Mouse (Mus musculus): ENCODE results near the gene Sesn2. TPM values are rescaled to one million over a fixed set of nuclear protein-coding genes. Genes with fewer than 3 reads are reported as not detected.

The Sesn2 gene
- polyA plus RNA-seq, 1 experiment from 2014 or later, result 14.2 TPM

GRCm38 (mm10) chr4:132513395-132514273, 3.3 kb upstream of the Sesn2 start:
- Histone ChIP-seq H3K27ac (no peak overlapping the region), H3K4me3 (replicated peaks) (no peak overlapping the region), H3K36me3 (no peaks in the 10 kb centered on the region), H3K9me3 (no peaks in the 10 kb centered on the region), H3K4me1 (peaks cover 4% of the 10 kb centered on the region; the same call in 1 of the 2 replicates), H3K4me2 (peak overlapping the region; percentile 19; the same call in 1 of the 2 replicates), H3K9ac (no peak overlapping the region), H3K27me3 (replicated peaks) (no peaks in the 10 kb centered on the region)
- ATAC-seq (ENCODE audit: insufficient read depth, low FRiP score, low read depth), result no peak
- WGBS, result 36% methylated on average over 14 of the region's 14 CpGs

GRCm38 (mm10) chr4:132512080-132512479, 1.8 kb upstream of the Sesn2 start:
- Histone ChIP-seq H3K4me3 (replicated peaks) (no peak overlapping the region), H3K36me3 (no peaks in the 10 kb centered on the region), H3K9me3 (no peaks in the 10 kb centered on the region), H3K9ac (no peak overlapping the region), H3K27ac (no peak overlapping the region), H3K4me1 (peaks cover 7% of the 10 kb centered on the region; the same call in 1 of the 2 replicates), H3K27me3 (replicated peaks) (no peaks in the 10 kb centered on the region), H3K4me2 (no peak overlapping the region)
- WGBS, result 73% methylated on average over 3 of the region's 3 CpGs
- ATAC-seq (ENCODE audit: insufficient read depth, low FRiP score, low read depth), result no peak

- ATAC-seq (ENCODE audit: insufficient read depth, low FRiP score, low read depth), result peak; percentile 57
- under 1% methylated on average over 50 of the region's 52 CpGs for WGBS
Measured at GRCm38 (mm10) chr4:132509621-132510296, 542 bp downstream of the Sesn2 start.

GRCm38 (mm10) chr4:132507210-132507609, 3.1 kb downstream of the Sesn2 start:
- Histone ChIP-seq H3K4me3 (replicated peaks) (no peak overlapping the region), H3K4me2 (peak overlapping the region; percentile 21; the same call in 1 of the 2 replicates), H3K27me3 (replicated peaks) (no peaks in the 10 kb centered on the region), H3K9me3 (no peaks in the 10 kb centered on the region), H3K9ac (no peak overlapping the region), H3K36me3 (no peaks in the 10 kb centered on the region), H3K4me1 (peaks cover 8% of the 10 kb centered on the region; the same call in 1 of the 2 replicates), H3K27ac (no peak overlapping the region)
- WGBS, result 52% methylated on average over 2 of the region's 2 CpGs
- no peak for ATAC-seq (ENCODE audit: insufficient read depth, low FRiP score, low read depth)

More at GRCm38 (mm10) chr4:132509621-132510296, 542 bp downstream of the Sesn2 start:
- no peaks in the 10 kb centered on the region for H3K36me3 ChIP-seq
- H3K9ac ChIP-seq, result peak overlapping the region; percentile 78
- H3K9me3 ChIP-seq, result no peaks in the 10 kb centered on the region
- peaks cover 13% of the 10 kb centered on the region; the same call in 1 of the 2 replicates for H3K4me1 ChIP-seq
- H3K4me3 ChIP-seq (replicated peaks), result peak overlapping the region; percentile 85
- H3K4me2 ChIP-seq, result peak overlapping the region; percentile 84
- no peaks in the 10 kb centered on the region for H3K27me3 ChIP-seq (replicated peaks)
- peak overlapping the region; percentile 91 for H3K27ac ChIP-seq

- H3K27me3 ChIP-seq (replicated peaks), result no peaks in the 10 kb centered on the region
- H3K9me3 ChIP-seq, result no peaks in the 10 kb centered on the region
- H3K4me1 ChIP-seq, result peaks cover 8% of the 10 kb centered on the region; the same call in 1 of the 2 replicates
- ATAC-seq (ENCODE audit: insufficient read depth, low FRiP score, low read depth), result no peak
- H3K4me3 ChIP-seq (replicated peaks), result no peak overlapping the region
- 85% methylated on average over 6 of the region's 6 CpGs for WGBS
- H3K4me2 ChIP-seq, result no peak overlapping the region
- no peak overlapping the region for H3K9ac ChIP-seq
- no peak overlapping the region for H3K27ac ChIP-seq
- H3K36me3 ChIP-seq, result no peaks in the 10 kb centered on the region
Measured at GRCm38 (mm10) chr4:132506250-132506649, 4.1 kb downstream of the Sesn2 start.

GRCm38 (mm10) chr4:132505800-132506199, 4.5 kb downstream of the Sesn2 start:
- no peaks in the 10 kb centered on the region for H3K27me3 ChIP-seq (replicated peaks)
- no peaks in the 10 kb centered on the region for H3K36me3 ChIP-seq
- ATAC-seq (ENCODE audit: insufficient read depth, low FRiP score, low read depth), result no peak
- H3K4me1 ChIP-seq, result peaks cover 8% of the 10 kb centered on the region; the same call in 1 of the 2 replicates
- H3K9me3 ChIP-seq, result no peaks in the 10 kb centered on the region
- no peak overlapping the region for H3K9ac ChIP-seq
- H3K4me2 ChIP-seq, result no peak overlapping the region
- no peak overlapping the region for H3K27ac ChIP-seq
- 55% methylated on average over 10 of the region's 10 CpGs for WGBS
- no peak overlapping the region for H3K4me3 ChIP-seq (replicated peaks)

- Histone ChIP-seq H3K9ac (no peak overlapping the region), H3K27me3 (replicated peaks) (no peaks in the 10 kb centered on the region), H3K36me3 (no peaks in the 10 kb centered on the region), H3K9me3 (no peaks in the 10 kb centered on the region), H3K27ac (no peak overlapping the region), H3K4me2 (no peak overlapping the region), H3K4me1 (peaks cover 8% of the 10 kb centered on the region; the same call in 1 of the 2 replicates), H3K4me3 (replicated peaks) (no peak overlapping the region)
- ATAC-seq (ENCODE audit: insufficient read depth, low FRiP score, low read depth), result no peak
- 62% methylated on average over 6 of the region's 6 CpGs for WGBS
Measured at GRCm38 (mm10) chr4:132505034-132505738, 5.1 kb downstream of the Sesn2 start.

GRCm38 (mm10) chr4:132503344-132503743, 7.0 kb downstream of the Sesn2 start:
- H3K27ac ChIP-seq, result no peak overlapping the region
- H3K27me3 ChIP-seq (replicated peaks), result no peaks in the 10 kb centered on the region
- H3K4me1 ChIP-seq, result peaks cover 8% of the 10 kb centered on the region; the same call in 1 of the 2 replicates
- no peak overlapping the region for H3K9ac ChIP-seq
- no peaks in the 10 kb centered on the region for H3K36me3 ChIP-seq
- no peaks in the 10 kb centered on the region for H3K9me3 ChIP-seq
- WGBS, result 58% methylated on average over 11 of the region's 11 CpGs
- H3K4me2 ChIP-seq, result no peak overlapping the region
- H3K4me3 ChIP-seq (replicated peaks), result no peak overlapping the region
- ATAC-seq (ENCODE audit: insufficient read depth, low FRiP score, low read depth), result peak; percentile 30; the same call in 1 of the 2 replicates

GRCm38 (mm10) chr4:132501639-132502038, 8.7 kb downstream of the Sesn2 start:
- Histone ChIP-seq H3K9ac (no peak overlapping the region), H3K4me3 (replicated peaks) (no peak overlapping the region), H3K9me3 (no peaks in the 10 kb centered on the region), H3K27me3 (replicated peaks) (no peaks in the 10 kb centered on the region), H3K4me1 (0 out of 2 replicates have a peak, but pooled peaks cover 4% of the 10 kb centered on the region), H3K27ac (no peak overlapping the region), H3K4me2 (no peak overlapping the region), H3K36me3 (peaks cover 7% of the 10 kb centered on the region; the same call in 1 of the 2 replicates)
- WGBS, result 92% methylated on average over 6 of the region's 6 CpGs
- no peak for ATAC-seq (ENCODE audit: insufficient read depth, low FRiP score, low read depth)

- H3K27ac ChIP-seq, result no peak overlapping the region
- 85% methylated on average over 20 of the region's 20 CpGs for WGBS
- H3K9me3 ChIP-seq, result no peaks in the 10 kb centered on the region
- H3K36me3 ChIP-seq, result peaks cover 21% of the 10 kb centered on the region
- H3K4me2 ChIP-seq, result no peak overlapping the region
- no peaks in the 10 kb centered on the region for H3K27me3 ChIP-seq (replicated peaks)
- ATAC-seq (ENCODE audit: insufficient read depth, low FRiP score, low read depth), result no peak
- no peaks in the 10 kb centered on the region; the same call in 1 of the 2 replicates for H3K4me1 ChIP-seq
- no peak overlapping the region for H3K9ac ChIP-seq
- H3K4me3 ChIP-seq (replicated peaks), result no peak overlapping the region
Measured at GRCm38 (mm10) chr4:132494271-132494918, 15.9 kb downstream of the Sesn2 start.

Measured in stomach, embryonic 15.5 days (tissue).